Mouse (Mus musculus) stomach, postnatal 0 days (tissue): ENCODE measurements around the gene Slc46a2.

ENCODE experiments used
- CTCF ChIP-seq: IDR thresholded peaks from 2 replicates; pipeline ENCODE4 v1.5.1; 2016; ENCODE audit warnings: antibody characterized with exemption, low read depth, mild to moderate bottlenecking, moderate library complexity
- EP300 ChIP-seq: optimal IDR thresholded peaks from 2 replicates; pipeline ENCODE3; 2016; ENCODE audit warnings: antibody characterized with exemption

GRCm38 (mm10) chr4:59928347-59928746, 13.5 kb upstream of the Slc46a2 start:
- peak; percentile 81 for TF ChIP-seq CTCF
- no peak for TF ChIP-seq EP300
